Mouse (Mus musculus) frontal cortex, postnatal 14 days (tissue): ENCODE measurements at regions not wholly inside any gene's neighbourhood (a gene's known extent, or its start where the extent isn't known, plus 50 kb on each side); places are given as distances from the start of the nearest gene placed in this dataset.

Source experiments
- DNase-seq, 2 experiments: peaks; one replicate each; pipeline ENCODE4 v3.0.0; 2022; ENCODE audit warnings: low spot score in 2 of 2

DNA sequence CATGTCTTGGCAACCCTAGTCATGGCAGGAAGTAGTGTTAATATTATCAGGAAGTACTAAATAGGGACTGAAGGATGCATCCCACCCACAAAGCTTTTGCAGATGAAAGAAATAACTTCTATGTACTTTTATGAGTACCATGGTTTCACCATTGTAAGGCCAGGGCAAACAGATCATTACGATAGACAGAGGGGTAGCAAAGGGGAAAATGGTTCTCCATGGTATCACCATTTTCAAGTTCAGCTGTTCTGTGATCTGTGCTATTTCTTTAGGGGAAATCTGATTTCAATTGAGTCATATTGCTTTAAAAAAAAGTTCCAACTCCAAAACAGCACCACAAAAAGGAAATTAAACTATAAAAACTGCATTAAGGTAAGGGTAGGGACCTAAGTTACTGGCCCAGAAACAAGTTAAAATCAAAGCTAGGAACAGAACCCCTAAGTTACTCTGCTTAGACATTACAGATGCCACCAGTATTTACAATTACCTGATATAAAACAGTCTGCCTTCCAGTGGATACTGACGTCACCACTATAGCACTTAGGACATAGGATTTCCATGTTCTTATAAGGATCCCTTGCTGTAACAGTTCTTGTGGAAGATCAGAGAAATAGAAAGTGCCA is 610.4 kb downstream of the Bcl11a start:
- DNase-seq = no peak

DNA sequence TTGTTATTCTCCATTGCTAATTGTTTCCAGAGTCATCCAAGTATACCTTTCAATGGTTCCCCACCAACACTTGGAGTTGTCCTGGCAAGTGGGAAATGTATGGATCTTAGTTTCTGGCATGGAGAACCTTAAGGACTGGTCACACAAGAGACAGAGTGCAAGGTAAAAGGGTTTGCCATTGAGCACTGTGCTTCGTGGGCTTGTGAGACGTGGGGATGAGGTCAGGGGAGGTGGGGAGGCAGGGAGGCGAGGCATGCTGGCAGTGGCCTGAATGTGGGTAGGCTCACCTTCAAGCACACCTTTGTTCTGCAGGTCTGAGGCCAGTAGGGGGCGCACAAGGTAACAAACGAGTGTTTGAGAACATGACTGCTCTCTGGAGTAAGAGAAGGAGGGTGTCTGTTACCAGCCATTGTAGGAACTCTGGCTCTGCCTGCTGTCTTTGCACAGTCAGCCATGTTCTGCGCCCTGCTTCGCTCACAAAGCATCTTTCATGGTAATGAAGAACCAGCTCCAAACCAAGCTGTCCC is 612.0 kb downstream of the Bcl11a start:
- no peak for DNase-seq

DNA sequence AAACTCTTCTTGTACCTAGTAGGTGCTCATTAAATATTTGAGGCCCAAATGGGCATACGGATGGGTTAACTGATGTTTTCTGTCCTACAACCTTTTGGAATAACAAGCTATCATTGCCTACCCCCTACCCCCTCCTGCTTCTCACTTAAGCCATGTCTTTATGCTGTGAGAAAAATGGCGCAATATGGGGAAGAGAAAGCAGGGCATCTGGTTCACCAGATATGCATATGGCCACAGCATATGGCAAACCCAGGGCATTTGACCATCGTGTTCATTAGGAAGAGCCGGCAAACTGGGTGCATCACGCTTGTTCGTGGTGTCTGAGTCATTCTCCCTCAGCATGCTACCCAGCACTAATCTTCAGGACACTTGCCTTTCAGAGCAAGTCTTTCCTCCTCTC is 616.1 kb downstream of the Bcl11a start:
- no peak for DNase-seq

DNA sequence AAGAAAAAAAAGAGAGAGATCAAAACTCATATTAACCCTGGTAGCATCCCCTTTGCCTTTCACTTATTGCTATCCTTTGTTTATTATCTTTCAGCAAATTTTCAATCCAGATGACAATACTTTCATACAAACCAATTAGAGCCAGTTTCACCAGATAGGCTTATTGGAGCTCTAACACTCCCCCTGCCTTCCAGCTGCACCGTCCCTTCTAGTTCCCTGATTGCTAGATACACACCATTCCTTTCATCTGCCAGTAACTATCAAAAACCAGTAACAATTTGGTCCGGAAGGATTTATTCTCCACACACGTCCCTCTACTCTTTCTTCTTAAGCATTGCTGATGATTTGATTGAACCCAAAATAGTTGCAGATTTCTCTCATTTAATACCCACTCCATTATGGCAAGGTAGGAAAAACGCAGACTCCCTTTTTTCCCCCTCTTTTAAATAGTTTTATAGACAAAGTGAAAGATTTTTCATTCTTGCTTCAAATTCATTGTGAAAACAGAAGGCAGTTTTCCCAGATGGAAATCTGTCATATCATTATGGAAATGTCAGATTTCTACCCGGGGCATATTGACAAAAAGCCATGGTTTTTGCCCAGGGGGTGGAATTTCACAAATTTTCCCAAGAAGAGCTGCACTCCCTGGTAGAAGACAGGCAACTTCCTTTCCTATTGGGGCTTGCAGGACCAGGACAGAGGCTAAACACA is 617.3 kb downstream of the Bcl11a start:
- DNase-seq = no peak

DNA sequence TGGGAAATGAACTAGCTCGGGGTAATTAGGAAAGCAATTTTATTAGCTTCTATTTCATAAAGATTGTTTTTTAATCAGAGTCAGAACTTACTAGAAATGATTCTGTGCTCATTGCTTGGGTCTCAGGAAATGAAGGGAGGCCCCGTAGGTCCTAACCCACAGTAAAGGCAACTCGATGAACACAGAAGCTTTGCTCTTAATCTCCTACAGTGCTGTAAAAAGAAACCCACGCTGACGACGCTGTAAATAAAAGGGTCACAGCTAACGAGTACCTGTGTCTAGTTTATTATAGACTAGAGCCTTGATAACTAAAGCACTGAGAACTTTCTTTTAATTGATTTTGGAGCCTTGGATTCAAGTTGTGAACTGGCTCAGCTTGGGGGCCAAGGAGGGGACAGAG is 618.7 kb downstream of the Bcl11a start:
- DNase-seq = no peak

DNA sequence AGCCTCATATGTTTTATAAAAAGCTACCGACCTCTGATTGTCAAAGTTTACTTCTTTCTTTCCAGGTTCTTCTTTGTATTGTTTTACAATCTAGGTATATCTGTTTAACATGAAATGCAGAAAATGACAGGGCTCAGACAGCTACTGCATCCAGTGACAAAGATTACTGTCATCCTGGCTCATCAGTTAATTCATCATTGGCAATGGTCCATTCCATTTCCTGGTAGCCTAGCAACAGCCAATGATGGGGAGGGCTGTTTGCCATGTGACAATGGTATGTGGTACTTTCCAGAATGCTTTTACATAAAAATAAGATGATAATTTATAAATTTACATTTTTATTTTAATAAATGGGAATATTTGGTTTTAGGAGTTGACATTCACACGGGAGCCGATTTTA is 630.9 kb downstream of the Bcl11a start:
- no peak for DNase-seq

DNA sequence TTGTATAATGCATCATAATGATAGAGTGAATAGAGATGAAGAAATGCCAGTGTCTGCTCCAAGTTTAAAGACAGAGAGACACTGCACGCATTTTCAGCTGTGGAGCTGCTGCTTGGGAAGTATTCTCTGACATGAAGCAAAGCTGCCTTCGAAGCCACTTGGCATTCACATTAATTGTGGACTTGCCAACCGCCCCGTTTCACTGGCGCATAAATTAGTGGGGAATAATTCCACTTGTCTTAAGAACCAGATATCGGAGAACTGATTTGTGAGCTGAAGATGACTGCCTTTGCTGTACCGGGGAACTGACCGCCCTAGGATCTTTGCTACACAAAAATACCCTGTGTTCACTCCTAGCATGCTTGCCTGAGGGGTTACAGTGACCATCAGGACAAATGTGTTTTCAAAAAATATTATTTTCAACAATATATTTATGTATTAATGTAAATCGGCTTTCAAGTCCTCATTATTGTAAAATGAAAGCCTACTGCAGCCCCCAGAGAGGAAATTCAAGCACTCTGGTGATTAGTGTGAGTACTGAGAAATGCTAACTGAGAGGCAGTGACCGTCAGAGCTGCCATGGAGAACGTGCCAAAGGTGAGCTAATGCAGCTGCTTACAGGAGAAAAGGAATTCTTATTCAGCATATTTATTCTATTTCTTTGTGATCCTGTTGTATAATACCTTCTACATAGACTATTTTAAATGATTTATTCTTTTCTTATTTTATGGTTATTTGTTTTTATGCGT is 638.9 kb downstream of the Bcl11a start:
- DNase-seq = peak; percentile 22 to 40

DNA sequence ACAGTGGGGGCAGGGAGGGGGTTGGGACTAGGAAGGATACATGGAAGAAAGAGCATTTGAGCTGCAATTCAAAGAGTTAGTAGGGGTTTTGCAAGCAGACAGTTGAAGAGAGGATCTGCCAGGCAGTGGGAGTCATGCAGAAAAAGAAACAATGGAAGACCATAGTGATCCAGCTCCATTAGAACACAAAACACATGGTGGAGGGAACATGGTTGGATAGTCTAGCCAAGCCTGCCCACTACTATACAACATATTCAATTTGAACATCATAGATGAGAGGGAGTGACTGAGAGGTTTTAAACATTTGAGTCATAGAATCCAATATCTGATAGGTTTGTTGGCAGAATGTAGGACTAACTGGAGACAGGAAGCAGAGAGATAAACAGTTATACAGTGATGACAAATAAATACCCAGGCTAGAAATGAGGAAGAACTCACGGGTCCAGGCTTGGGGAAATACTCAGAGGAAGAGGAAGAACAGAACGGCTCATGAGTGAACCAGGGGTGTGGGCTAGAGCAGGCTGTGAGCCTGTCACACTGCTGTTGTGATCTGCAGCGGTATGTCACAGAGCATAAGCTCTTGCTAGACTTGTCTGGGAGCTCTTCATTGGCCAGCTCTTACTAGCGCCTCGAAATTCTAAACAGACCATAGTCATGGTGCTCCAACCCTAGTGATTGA is 646.5 kb downstream of the Bcl11a start:
- no peak for DNase-seq

DNA sequence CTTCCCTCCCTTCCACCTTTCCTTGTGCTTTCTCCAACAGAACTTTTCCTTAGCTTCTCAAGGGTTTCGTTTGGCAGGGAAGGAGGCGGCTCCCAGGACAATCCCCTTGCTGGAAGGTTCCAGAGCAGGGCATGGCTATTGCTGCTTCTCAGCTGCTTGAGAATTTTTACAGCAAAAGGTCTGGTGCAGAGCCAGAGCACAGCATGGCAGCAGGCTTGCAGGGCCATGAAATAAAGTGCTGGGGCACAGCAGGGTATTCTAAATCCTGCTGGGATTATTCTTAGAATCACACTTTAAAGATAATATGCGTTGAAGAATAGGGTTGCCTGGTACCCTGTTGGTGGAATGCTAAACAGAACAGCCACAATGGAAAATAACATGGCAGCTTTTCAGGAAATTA is 648.5 kb downstream of the Bcl11a start:
- DNase-seq = no peak

DNA sequence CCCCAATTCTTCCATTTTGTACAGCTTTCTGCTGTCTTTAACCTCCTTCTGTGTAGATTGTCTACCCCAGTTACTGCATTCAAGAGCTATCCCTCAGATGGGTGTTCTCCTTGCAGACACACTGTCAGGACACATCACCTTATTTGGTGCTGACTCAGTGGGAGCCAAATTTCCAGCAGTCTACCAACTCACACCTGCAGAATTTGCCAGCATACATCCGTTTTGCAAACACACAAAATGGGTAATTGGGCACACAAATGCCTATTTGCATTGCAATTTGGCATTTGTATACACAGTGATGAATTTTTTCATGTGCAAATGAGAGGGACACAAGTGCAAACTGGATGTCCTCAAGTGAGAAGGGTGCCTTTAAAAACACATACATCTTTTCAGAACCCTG is 649.5 kb downstream of the Bcl11a start:
- DNase-seq = no peak

DNA sequence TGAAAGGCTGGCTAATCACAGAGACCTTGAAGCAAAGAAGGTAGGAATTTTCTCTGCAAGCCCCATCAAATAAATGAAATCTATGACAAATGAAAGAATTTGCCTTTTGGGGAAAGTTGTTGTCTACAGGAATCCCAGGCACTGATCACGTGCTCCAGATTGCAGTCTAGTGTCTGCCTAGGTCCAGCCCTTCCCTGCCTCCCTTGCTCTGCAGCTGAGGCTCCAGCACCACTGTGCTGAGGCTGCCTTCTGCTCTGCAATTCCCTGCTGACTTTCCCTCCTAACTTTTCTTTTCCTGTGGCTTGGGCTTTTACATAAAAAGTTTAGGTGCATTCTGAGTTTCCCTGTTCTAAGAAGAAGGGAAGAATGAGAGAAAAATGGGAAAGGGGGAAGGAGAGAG is 653.6 kb downstream of the Bcl11a start:
- no peak for DNase-seq

DNA sequence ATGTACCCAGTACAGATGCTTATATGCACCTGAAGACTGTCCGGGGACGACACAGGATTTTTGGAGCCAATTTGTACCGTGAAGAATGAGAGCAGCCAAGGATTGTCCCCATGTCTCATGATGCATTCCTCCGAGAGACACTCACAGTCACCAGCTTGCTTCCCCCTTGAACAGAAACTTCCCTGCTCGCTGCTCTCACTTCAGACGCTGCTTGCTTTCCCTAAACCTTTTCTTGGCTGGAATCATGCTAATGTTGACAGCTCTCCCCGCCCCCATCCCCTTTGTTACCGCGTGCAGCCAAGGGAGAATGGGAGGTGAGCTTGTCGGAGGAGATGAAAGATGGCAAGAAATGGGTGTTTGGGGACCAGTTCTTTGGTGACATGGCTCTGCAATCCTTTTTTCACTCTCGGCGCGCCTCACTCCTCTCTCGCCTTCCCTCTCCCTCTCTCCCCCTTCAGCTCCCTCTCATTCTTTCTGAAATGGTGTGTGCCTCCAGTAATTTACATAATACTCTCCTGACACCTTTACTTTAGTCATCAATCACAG is 661.9 kb downstream of the Bcl11a start:
- DNase-seq = no peak

DNA sequence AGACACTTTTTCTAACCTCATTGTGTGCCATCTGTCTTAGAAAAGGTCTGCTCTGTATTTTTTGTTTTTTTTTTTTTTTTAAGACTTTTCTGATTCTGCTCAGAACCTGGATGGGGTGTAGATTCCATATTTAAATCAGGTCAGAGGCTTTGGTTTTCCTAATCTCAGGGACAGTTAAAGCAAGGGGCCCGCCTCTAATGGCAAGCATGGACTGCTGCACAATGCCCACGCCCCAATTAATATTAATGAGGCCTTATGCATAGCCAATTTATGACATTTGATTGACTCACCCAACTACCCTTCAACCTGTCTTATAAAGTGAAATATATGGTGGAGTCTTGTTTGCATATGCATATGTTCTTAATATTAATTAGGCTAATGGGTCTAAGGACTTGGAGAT is 662.6 kb downstream of the Bcl11a start:
- DNase-seq = no peak

DNA sequence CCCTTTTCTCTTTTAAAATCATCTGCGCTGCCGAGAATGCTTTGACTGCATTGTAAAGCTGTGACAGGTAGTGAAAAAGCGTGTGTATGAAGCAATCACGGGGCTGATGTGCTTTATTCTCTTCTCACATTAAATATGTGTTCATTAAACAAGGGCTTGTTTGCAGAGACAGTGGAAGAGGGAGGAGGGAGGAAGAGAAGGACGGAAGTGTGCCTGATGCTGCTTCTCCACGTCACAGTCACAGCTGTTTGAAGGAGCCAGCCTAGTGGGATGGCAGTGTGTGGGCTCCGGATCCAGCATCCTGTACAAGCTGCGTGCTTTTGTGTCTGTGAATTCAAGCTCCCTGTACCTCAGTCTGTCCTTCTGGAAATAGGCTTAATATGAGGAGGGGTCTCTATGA is 664.7 kb downstream of the Bcl11a start:
- peak; percentile 23 to 35 for DNase-seq

DNA sequence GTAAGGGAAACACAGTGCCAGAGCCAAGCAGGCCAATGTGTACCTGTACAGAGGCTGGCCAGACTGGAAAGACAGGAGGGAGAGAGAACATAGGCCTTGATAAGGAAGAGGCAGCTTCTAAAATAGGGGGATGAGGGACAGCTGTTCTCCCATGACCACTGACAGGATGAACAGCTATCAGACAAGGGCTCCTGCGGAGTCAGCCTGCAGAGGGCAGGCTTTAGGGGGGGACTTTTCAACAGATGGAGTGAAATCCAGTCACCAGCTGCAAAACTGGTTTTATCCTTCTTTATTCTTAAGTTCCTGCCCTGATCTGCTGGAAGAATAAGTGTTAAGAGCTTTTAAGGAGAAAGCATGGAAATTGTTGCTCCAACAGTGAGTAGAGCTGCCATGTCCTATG is 665.6 kb downstream of the Bcl11a start:
- no peak for DNase-seq

DNA sequence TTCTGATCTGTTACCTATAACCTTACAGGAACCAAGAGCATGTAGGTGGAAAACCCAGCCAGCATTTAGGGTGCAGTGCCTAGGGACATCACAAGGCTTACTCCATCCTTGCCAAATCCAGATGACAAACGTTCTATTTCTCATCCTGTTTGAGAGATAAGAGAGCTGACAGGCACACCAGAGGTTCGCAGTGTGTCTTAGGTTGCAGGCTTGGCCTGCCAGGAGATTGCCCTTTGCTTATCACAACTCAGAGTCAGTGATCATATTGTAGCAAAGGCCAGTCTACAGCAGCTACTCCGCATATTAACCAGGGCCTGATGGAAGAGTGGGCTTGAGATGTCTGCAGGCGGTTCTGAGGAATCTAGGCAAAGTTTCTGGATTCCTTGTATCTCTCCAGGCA is 668.0 kb downstream of the Bcl11a start:
- no peak for DNase-seq

DNA sequence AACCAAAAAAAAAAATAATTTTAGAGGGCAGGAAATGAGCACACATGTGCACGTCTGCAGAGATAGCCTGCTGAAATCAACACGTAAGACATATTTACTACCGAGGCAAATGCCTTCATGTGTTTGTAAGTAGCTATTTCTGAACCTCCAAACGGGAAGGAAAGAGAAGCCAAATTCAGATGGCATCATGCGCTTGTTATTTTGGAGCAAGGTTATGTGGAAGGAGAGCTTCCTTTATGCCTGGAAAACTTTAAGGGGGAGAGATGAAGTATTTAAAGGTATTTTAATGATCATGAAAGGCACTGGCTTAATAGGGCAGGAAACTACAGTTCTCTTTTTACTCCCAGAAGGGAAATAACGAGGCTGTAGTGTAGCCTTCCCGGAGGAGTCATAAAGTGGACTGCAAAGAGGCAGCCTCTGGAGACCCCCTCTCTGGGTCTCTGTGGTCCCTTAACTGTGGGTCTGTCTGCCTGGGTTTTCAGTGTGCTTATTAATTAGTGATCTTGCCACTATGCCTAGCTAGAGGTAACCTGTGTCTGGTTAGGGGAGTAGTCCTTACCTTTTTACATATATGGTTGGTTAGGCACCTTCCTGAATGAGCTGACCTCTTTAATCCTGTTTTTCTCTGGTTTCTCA is 672.4 kb downstream of the Bcl11a start:
- no peak for DNase-seq

DNA sequence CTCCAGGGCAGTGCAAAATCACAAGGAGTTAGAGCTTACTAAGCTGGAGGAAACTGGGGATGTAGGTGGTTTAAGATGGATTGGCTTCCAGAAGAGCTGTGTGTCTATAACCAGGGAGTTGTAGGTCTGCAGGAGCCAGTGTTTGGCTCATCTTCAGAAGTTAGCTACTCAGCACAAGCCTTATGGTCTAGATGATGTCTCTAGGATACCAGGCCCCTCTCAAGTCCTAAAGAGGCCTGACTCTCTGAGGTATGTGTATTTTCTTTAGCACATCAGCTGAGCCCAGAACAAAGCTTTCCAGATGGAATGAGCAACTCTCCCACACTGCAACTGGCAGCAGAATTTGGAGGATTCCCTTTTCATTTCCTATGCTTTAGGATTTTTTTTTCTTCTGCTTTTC is 680.3 kb downstream of the Bcl11a start:
- DNase-seq = no peak

DNA sequence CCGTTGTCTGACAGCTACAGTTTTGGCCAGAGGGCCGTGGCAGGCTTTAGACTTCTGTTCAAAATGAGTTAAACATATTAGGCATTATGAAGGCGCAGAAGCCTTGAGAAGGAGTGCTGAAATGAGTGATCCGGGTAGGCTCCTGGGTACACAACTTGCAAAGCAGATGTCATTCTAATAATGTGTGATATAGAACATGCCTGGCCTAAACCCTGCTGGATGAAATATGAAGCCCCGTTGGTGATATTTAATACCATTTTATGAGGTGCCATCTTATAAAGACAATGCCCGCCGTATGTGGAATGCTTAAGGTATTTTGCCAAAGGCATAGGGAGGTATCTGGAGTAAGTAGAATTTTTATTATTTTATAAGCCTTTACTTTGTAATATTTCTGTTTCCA is 705.6 kb downstream of the Bcl11a start:
- no peak for DNase-seq

DNA sequence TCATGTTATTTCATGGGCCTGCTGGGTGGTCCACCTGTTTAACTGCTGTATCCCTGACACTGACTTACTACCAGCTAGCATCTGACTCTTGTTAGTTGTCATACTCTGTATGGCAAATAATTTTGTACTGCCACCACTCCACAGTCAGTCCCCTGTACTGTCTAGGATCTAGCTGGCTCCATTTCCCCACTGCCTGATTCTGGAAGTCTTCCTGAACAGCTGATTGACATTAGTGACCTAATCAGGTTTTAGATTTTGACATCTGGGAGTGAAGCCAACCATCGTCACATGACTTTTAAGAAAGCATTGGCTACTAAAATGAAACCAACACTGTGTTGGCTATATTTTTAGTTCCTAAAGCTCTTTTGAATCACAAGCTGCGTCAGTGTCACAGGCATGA is 711.3 kb downstream of the Bcl11a start:
- DNase-seq = no peak

DNA sequence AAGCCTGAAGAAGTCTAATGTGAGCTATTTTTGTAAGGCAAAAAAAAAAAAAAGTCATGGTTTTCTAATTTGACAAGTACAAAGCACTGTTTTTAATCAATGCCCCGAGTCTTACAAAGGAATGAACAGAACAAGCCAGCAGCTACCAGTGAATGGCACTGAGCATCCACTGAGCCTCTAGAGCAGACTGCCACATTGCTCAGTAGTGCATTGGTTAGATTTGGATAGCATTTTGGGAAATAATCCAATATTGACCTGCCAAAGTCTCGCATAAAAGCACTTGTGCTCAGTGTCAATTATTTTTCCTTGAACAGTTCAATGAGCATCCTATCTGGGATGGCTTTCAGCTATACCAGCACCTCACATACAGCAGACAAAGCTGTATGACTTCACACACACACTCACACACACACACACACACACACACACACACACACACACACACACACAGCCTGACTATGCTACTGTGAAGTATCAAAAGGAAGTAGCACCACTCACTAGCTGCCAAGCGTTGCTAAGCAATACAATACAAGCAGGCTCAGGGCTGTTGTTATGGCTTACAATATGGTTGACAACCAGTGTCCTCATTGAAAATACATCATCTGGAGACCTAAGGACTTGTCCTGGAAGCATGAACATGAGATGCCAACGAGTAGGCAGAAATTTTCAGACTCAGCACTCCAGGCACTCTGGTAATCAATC is 717.8 kb downstream of the Bcl11a start:
- DNase-seq = no peak
